Mouse (Mus musculus): ENCODE measurements around the gene Prrg2.

DNA sequence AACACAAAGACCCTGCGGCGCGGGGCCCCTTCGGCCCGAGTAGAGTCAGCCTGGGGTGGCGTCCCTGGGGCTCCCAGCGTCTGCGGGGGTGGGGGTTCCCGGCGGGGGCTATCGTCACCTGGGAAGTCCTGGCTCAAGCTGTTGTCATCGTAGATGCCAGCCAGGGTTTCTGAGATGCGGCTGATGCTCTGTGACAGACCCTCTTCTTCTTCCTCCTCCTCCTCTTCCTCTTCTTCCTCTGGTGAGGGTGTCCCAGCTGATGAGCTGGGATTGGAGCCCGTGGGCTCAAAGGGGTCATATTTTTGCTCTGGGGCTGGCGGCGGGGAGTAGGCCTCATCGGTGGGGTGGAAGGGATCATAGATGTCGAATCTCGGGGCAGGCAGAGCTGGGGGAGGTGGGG is 54.1 kb downstream of the Prrg2 start:
- no peak for TF ChIP-seq CTCF (IDR thresholded peaks at IDR 0.05; ENCODE audit: extremely low read depth, insufficient read length, insufficient replicate concordance, low read depth, low read length)
- TF ChIP-seq POLR2A (IDR thresholded peaks at IDR 0.05; ENCODE audit: low read depth, low read length) = no peak
